Mouse (Mus musculus): Measurements from ENCODE around the gene Itga1. TPM values are rescaled to one million over a fixed set of nuclear protein-coding genes. Genes with fewer than 3 reads are reported as not detected.

Itga1 gene
- polyA plus RNA-seq, 1 experiment from 2014 or later, result 8.0 TPM

DNA sequence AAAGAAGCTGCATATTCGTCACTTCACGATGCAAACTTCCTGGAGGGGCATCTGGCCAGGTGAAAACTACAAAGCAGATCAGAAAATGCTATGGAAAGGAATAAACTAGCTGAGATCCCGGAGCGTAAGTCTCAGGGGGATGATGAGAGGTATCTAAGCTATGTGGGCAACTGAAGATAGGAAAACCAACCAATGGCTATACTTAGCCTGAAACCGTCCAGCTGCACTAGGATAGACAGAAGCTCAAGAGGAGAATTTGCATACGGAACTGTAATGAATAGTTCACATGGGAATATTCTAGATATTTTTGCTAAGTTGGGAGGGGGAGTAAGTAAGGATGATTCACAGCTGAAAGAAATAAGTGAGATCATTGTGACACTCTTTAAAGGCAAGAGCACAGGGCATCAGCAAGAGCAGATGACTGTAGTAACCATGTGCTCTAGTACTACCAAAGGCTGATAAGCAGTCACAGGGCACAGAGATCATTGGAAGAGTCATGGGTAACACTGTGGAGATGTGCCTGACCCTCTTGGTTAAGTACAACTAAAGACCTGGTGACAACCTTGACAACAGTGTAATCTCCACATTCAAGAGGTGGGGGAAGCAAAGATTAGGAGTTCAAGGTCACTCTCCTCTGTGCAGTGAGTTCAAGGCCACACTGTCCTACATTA, 79.5 kb downstream of the Itga1 start:
- Histone ChIP-seq H3K27me3 (ENCODE audit: control insufficient read depth, insufficient read depth, low read length) (no peaks in the 10 kb centered on the region), H3K36me3 (ENCODE audit: control insufficient read depth, insufficient read depth, low read length) (no peaks in the 10 kb centered on the region), H3K4me1 (replicated peaks; ENCODE audit: control insufficient read depth, insufficient read depth, low read length) (no peaks in the 10 kb centered on the region), H3K4me3 (ENCODE audit: low read depth, low read length) (no peak overlapping the region), H3K9me3 (ENCODE audit: control insufficient read depth, low read length) (no peaks in the 10 kb centered on the region), H3K27ac (ENCODE audit: low read depth, low read length) (no peak overlapping the region), H3K4me2 (replicated peaks; ENCODE audit: low read depth, low read length) (no peak overlapping the region), H3K9ac (ENCODE audit: low read depth, low read length) (no peak overlapping the region)
- WGBS, result 89% methylated on average over 6 of the region's 6 CpGs
- ATAC-seq (ENCODE audit: low FRiP score), result no peak
- DNase-seq (ENCODE audit: low spot score), result no peak

DNA sequence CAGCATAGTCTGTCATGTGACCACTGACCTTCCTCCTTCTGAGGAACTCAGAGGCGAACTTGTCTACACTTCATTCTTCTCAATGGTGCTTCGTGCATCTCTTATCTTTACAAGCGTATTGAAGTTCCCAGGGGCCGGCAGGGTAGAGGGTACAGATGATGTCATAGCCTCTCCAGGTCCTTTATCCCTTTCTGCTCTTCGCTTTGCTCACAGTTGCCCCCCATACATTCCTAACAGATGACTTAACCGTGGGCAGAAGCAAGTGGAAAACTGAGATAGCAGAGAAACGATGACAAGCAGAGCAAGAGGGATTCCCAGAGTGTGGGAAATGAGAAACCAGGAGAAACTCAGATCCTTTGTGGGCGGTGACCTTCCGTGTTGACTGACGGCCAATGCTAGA, 80.4 kb downstream of the Itga1 start:
- no peaks in the 10 kb centered on the region for H3K4me1 ChIP-seq (replicated peaks; ENCODE audit: control insufficient read depth, insufficient read depth, low read length)
- DNase-seq (ENCODE audit: low spot score) (no peak), ATAC-seq (ENCODE audit: low FRiP score) (no peak)
- no peak overlapping the region for H3K4me3 ChIP-seq (ENCODE audit: low read depth, low read length)
- H3K27me3 ChIP-seq (ENCODE audit: control insufficient read depth, insufficient read depth, low read length), result no peaks in the 10 kb centered on the region
- no peak overlapping the region for H3K4me2 ChIP-seq (replicated peaks; ENCODE audit: low read depth, low read length)
- H3K27ac ChIP-seq (ENCODE audit: low read depth, low read length), result no peak overlapping the region
- H3K36me3 ChIP-seq (ENCODE audit: control insufficient read depth, insufficient read depth, low read length), result no peaks in the 10 kb centered on the region
- H3K9ac ChIP-seq (ENCODE audit: low read depth, low read length), result no peak overlapping the region
- H3K9me3 ChIP-seq (ENCODE audit: control insufficient read depth, low read length), result no peaks in the 10 kb centered on the region
- 82% methylated on average over 10 of the region's 10 CpGs for WGBS

DNA sequence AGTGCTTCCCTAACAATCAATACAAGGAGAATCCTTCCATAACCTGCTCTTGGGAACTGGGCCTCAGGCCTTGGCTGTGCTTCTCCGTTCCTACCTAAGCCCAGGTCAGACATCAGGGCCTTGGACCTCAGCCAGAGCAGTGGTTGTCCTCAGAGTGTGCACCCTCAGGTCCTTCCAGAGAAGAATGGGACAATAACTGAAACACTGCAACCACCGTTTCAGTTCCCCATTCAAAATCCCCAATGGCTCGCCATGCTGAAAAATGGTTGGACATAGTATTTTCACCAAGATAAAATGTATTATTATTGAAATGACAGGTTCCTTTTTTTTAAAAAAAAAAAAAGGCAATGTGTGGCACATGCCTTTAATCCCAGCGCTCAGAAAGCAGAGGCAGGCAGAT, 81.0 kb downstream of the Itga1 start:
- WGBS, result 91% methylated on average over 4 of the region's 4 CpGs
- Histone ChIP-seq H3K27ac (ENCODE audit: low read depth, low read length) (no peak overlapping the region), H3K9me3 (ENCODE audit: control insufficient read depth, low read length) (no peaks in the 10 kb centered on the region), H3K4me3 (ENCODE audit: low read depth, low read length) (no peak overlapping the region), H3K9ac (ENCODE audit: low read depth, low read length) (no peak overlapping the region), H3K36me3 (ENCODE audit: control insufficient read depth, insufficient read depth, low read length) (no peaks in the 10 kb centered on the region), H3K4me2 (replicated peaks; ENCODE audit: low read depth, low read length) (no peak overlapping the region), H3K27me3 (ENCODE audit: control insufficient read depth, insufficient read depth, low read length) (no peaks in the 10 kb centered on the region), H3K4me1 (replicated peaks; ENCODE audit: control insufficient read depth, insufficient read depth, low read length) (no peaks in the 10 kb centered on the region)
- no peak for ATAC-seq (ENCODE audit: low FRiP score)
- no peak for DNase-seq (ENCODE audit: low spot score)

DNA sequence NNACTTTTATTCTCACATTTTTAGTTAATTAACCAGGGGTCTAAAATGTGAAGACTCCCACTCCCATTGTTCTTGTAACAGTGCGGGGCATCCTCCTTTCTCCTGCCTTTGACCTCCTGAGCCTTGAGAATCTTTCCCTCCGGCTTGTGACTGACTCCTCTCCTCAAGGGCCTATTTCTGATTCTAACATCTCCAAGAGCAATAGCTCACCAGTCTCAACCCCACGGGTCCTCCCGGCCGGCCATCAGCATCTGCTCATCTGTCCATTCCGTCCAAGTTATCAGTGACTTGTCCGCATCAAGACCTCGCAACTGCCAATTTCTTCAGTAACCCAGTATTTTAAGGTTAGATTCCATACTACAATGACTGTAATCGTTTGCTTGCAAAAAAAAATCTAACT, 84.2 kb downstream of the Itga1 start:
- no peaks in the 10 kb centered on the region for H3K36me3 ChIP-seq (ENCODE audit: control insufficient read depth, insufficient read depth, low read length)
- DNase-seq (ENCODE audit: low spot score) (no peak), ATAC-seq (ENCODE audit: low FRiP score) (no peak)
- H3K27ac ChIP-seq (ENCODE audit: low read depth, low read length), result no peak overlapping the region
- 91% methylated on average over 9 of the region's 9 CpGs for WGBS
- no peak overlapping the region for H3K9ac ChIP-seq (ENCODE audit: low read depth, low read length)
- H3K4me3 ChIP-seq (ENCODE audit: low read depth, low read length), result no peak overlapping the region
- no peaks in the 10 kb centered on the region for H3K27me3 ChIP-seq (ENCODE audit: control insufficient read depth, insufficient read depth, low read length)
- no peak overlapping the region for H3K4me2 ChIP-seq (replicated peaks; ENCODE audit: low read depth, low read length)
- H3K9me3 ChIP-seq (ENCODE audit: control insufficient read depth, low read length), result no peaks in the 10 kb centered on the region
- no peaks in the 10 kb centered on the region for H3K4me1 ChIP-seq (replicated peaks; ENCODE audit: control insufficient read depth, insufficient read depth, low read length)

DNA sequence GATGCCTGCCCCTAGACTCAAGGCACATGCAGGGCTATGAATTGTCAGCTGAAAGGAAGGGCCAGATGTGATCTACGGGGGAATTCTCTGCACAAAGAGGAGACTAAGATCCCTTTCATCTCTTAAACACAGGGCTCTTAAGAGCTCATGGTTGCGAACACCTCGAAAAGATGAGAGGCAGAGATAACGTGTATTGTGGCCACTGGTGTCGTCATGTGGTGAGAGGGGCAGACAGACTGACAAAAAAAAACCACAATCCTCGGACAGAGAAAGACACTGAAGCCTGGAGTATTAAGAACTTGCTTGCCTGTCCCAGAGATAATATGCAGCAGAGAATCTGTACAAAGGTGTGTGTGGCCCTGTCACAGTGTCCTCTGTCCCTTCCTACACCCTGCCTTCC, 90.2 kb downstream of the Itga1 start:
- H3K4me2 ChIP-seq (replicated peaks; ENCODE audit: low read depth, low read length), result no peak overlapping the region
- ATAC-seq (ENCODE audit: low FRiP score) (no peak), DNase-seq (ENCODE audit: low spot score) (no peak)
- H3K27ac ChIP-seq (ENCODE audit: low read depth, low read length), result no peak overlapping the region
- H3K9ac ChIP-seq (ENCODE audit: low read depth, low read length), result no peak overlapping the region
- no peaks in the 10 kb centered on the region for H3K4me1 ChIP-seq (replicated peaks; ENCODE audit: control insufficient read depth, insufficient read depth, low read length)
- H3K9me3 ChIP-seq (ENCODE audit: control insufficient read depth, low read length), result no peaks in the 10 kb centered on the region
- H3K36me3 ChIP-seq (ENCODE audit: control insufficient read depth, insufficient read depth, low read length), result no peaks in the 10 kb centered on the region
- no peaks in the 10 kb centered on the region for H3K27me3 ChIP-seq (ENCODE audit: control insufficient read depth, insufficient read depth, low read length)
- no peak overlapping the region for H3K4me3 ChIP-seq (ENCODE audit: low read depth, low read length)
- WGBS, result 82% methylated on average over 6 of the region's 6 CpGs

DNA sequence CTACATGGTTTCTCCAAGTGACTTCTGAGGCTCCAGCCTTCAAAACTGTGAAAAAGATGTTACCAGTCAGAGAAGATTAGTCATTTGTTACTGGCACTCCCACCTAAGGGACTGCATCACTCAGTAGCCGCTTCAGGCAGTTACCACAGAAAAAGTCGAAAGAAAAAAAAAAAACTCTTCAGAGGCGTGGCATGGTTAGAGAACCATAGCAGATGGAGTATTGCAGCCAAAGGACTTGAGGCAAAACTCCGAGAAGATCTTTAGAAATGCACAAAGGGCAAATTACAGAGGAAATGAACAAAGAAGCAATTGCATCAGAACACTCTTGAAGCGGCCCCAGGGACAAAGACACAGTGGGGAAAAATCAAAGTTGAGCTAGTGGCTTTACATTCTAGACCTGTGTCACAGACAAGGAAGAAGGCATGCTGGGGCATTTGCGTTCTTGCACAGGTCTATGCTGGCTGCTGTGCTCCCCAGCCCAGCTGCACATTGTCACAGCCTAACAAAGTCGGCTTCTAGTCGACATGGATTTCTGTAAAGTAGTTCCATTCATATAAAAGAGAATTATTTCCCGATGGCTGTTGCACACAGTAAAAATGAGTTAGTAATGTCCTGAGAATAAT, 95.4 kb downstream of the Itga1 start:
- WGBS, result 46% methylated on average over 9 of the region's 9 CpGs
- no peak for ATAC-seq (ENCODE audit: low FRiP score)

DNA sequence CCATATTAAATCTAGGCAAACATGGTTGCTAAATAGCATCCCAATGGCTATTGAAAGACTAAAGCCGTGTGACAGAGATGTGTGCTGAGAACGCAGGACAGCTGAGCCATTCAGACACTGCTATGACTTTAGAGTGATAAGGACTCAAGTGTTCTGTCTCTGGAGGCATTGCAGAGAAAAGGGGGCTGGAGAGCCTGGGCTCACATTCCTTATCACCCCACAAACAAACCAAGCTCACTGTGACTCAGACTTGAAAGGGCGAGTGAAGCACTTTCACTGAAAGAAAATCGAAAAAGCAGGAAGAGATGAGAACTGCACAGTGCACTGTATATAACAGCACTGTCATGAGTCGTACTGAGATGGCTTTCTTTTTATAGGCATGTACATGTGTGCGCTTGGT, 96.4 kb downstream of the Itga1 start:
- DNase-seq (ENCODE audit: low spot score) (no peak), ATAC-seq (ENCODE audit: low FRiP score) (no peak)
- Histone ChIP-seq H3K36me3 (ENCODE audit: control insufficient read depth, insufficient read depth, low read length) (no peaks in the 10 kb centered on the region), H3K4me1 (replicated peaks; ENCODE audit: control insufficient read depth, insufficient read depth, low read length) (no peaks in the 10 kb centered on the region), H3K4me3 (ENCODE audit: low read depth, low read length) (no peak overlapping the region), H3K4me2 (replicated peaks; ENCODE audit: low read depth, low read length) (no peak overlapping the region), H3K9ac (ENCODE audit: low read depth, low read length) (no peak overlapping the region), H3K27ac (ENCODE audit: low read depth, low read length) (no peak overlapping the region), H3K9me3 (ENCODE audit: control insufficient read depth, low read length) (no peaks in the 10 kb centered on the region), H3K27me3 (ENCODE audit: control insufficient read depth, insufficient read depth, low read length) (no peaks in the 10 kb centered on the region)
- 84% methylated on average over 6 of the region's 6 CpGs for WGBS

More for the DNA sequence above, 95.4 kb downstream of the Itga1 start:
- Histone ChIP-seq H3K4me1 (replicated peaks; ENCODE audit: control insufficient read depth, insufficient read depth, low read length) (no peaks in the 10 kb centered on the region), H3K9ac (ENCODE audit: low read depth, low read length) (no peak overlapping the region), H3K4me3 (ENCODE audit: low read depth, low read length) (no peak overlapping the region), H3K27me3 (ENCODE audit: control insufficient read depth, insufficient read depth, low read length) (no peaks in the 10 kb centered on the region), H3K9me3 (ENCODE audit: control insufficient read depth, low read length) (no peaks in the 10 kb centered on the region), H3K36me3 (ENCODE audit: control insufficient read depth, insufficient read depth, low read length) (no peaks in the 10 kb centered on the region), H3K4me2 (replicated peaks; ENCODE audit: low read depth, low read length) (no peak overlapping the region), H3K27ac (ENCODE audit: low read depth, low read length) (no peak overlapping the region)
- no peak for DNase-seq (ENCODE audit: low spot score)

DNA sequence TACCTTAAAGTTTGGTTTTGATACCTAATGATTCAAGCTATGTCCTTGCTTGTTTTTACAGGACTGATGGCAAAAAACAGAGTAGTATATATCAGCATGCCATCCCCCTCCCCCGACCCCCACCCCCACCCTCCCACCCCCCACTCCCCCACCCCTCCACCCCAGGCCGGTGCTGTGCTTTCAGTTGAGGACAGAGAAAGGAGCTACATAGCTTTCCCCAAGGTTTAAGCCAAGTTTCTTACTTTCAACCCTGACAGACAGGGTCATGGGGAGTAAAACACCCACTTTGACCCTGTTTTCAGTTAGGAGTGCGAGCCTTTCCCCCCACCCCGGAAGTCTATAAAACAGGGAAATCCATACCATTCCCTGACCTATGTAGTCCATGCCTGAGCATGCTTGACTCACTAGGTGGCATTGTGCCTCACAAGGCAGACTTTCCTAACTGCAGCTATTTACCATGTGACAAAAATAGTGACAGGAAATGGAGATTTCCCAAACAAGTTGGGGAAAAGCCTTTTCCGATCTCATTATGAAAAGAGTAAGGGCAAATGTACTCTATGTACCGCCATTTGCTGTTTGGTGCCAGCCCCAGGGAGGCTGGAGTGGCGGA, 98.2 kb downstream of the Itga1 start:
- Histone ChIP-seq H3K4me2 (replicated peaks; ENCODE audit: low read depth, low read length) (no peak overlapping the region), H3K9me3 (ENCODE audit: control insufficient read depth, low read length) (no peaks in the 10 kb centered on the region), H3K9ac (ENCODE audit: low read depth, low read length) (no peak overlapping the region), H3K27ac (ENCODE audit: low read depth, low read length) (no peak overlapping the region), H3K27me3 (ENCODE audit: control insufficient read depth, insufficient read depth, low read length) (no peaks in the 10 kb centered on the region), H3K4me3 (ENCODE audit: low read depth, low read length) (no peak overlapping the region), H3K4me1 (replicated peaks; ENCODE audit: control insufficient read depth, insufficient read depth, low read length) (no peaks in the 10 kb centered on the region), H3K36me3 (ENCODE audit: control insufficient read depth, insufficient read depth, low read length) (no peaks in the 10 kb centered on the region)
- 53% methylated on average over 7 of the region's 7 CpGs for WGBS
- DNase-seq (ENCODE audit: low spot score) (no peak), ATAC-seq (ENCODE audit: low FRiP score) (no peak)

DNA sequence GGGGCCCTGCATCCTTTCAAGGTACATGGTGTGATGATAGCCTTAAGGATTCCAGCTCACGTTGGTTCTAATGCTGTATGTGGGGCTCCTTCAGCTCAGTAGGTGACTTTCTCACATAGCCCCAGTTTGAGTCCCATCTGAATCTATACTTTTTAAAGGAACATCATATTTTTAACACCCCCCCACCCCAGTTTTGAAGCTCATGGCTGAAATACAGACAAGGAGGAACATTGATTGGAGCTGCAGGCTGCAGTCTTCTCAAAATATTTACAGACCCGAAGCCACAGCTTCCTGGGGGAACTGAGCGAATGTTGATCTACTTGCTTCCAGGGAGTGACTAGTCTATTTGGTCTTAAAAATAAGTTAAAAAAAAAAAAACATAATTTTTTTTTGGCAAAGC, 98.9 kb downstream of the Itga1 start:
- no peak for DNase-seq (ENCODE audit: low spot score)
- Histone ChIP-seq H3K4me3 (ENCODE audit: low read depth, low read length) (no peak overlapping the region), H3K36me3 (ENCODE audit: control insufficient read depth, insufficient read depth, low read length) (no peaks in the 10 kb centered on the region), H3K9ac (ENCODE audit: low read depth, low read length) (no peak overlapping the region), H3K9me3 (ENCODE audit: control insufficient read depth, low read length) (no peaks in the 10 kb centered on the region), H3K27me3 (ENCODE audit: control insufficient read depth, insufficient read depth, low read length) (no peaks in the 10 kb centered on the region), H3K27ac (ENCODE audit: low read depth, low read length) (no peak overlapping the region), H3K4me1 (replicated peaks; ENCODE audit: control insufficient read depth, insufficient read depth, low read length) (no peaks in the 10 kb centered on the region), H3K4me2 (replicated peaks; ENCODE audit: low read depth, low read length) (no peak overlapping the region)
- WGBS, result 74% methylated on average over 3 of the region's 3 CpGs
- no peak for ATAC-seq (ENCODE audit: low FRiP score)
